Mouse (Mus musculus) C2C12 (cell line): Measurements from ENCODE around the gene Tcf19. TPM values are rescaled to one million over a fixed set of nuclear protein-coding genes. Genes with fewer than 3 reads are reported as not detected.

Source experiments
- H3K27me3 ChIP-seq: one replicate; pipeline ENCODE4 v1.6.1; 2011; ENCODE audit not compliant: control insufficient read depth, insufficient read depth, insufficient read length
- H3K36me3 ChIP-seq: one replicate; pipeline ENCODE4 v1.6.1; 2011; ENCODE audit not compliant: control insufficient read depth, insufficient read depth
- H3K4me3 ChIP-seq: one replicate; pipeline ENCODE4 v1.5.1; 2011; ENCODE audit warnings: mild to moderate bottlenecking, control low read depth; ENCODE audit not compliant: poor library complexity, insufficient read depth, severe bottlenecking
- H3K79me2 ChIP-seq: one replicate; pipeline ENCODE4 v1.6.1; 2011; ENCODE audit not compliant: control insufficient read depth, insufficient read depth
- H3K79me3 ChIP-seq: one replicate; pipeline ENCODE4 v1.6.1; 2011; ENCODE audit warnings: low read depth, control low read depth
- H3ac ChIP-seq: one replicate; pipeline ENCODE3; 2011; ENCODE audit warnings: low read depth; ENCODE audit not compliant: control insufficient read depth, insufficient read length
- CEBPB ChIP-seq: IDR thresholded peaks from one replicate; pipeline ENCODE4 v1.6.1; 2011; ENCODE audit warnings: low read depth, mild to moderate bottlenecking, control low read depth, moderate library complexity
- CTCF ChIP-seq: IDR thresholded peaks from one replicate; pipeline ENCODE4 v1.5.1; 2011; ENCODE audit not compliant: control insufficient read depth, insufficient read depth, insufficient read length
- FOSL1 ChIP-seq: IDR thresholded peaks from one replicate; pipeline ENCODE4 v1.8.0; 2011; ENCODE audit warnings: mild to moderate bottlenecking, low read length; ENCODE audit not compliant: poor library complexity, insufficient read depth, severe bottlenecking
- MAX ChIP-seq: IDR thresholded peaks from one replicate; pipeline ENCODE4 v1.6.1; 2011; ENCODE audit warnings: mild to moderate bottlenecking, control low read depth
- MYOD1 ChIP-seq: IDR thresholded peaks from one replicate; pipeline ENCODE4 v1.6.1; 2011; ENCODE audit warnings: low read depth; ENCODE audit not compliant: control insufficient read depth, insufficient read length
- MYOG ChIP-seq: IDR thresholded peaks from one replicate; pipeline ENCODE4 v1.6.1; 2011; ENCODE audit not compliant: control insufficient read depth, insufficient read length; ENCODE audit errors: extremely low read depth
- USF1 ChIP-seq: IDR thresholded peaks from one replicate; pipeline ENCODE4 v1.6.1; 2011; ENCODE audit warnings: low read depth, mild to moderate bottlenecking, control low read depth, moderate library complexity
- polyA plus RNA-seq: library from polyadenylated mRNA; unstranded; fragments of >200 nt; fragmentation: generic; extraction: Trizol; gene quantifications from one replicate; pipeline ENCODE4 v1.2.1, GENCODE M21; 2012; ENCODE audit warnings: missing spikeins

The Tcf19 gene
- polyA plus RNA-seq, 1 experiment, result 46.7 TPM

- no peaks in the 10 kb centered on the region for H3K79me3 ChIP-seq
- H3K4me3 ChIP-seq, result no peak overlapping the region
- H3K79me2 ChIP-seq, result no peaks in the 10 kb centered on the region
- H3K36me3 ChIP-seq, result no peaks in the 10 kb centered on the region
- no peaks in the 10 kb centered on the region for H3K27me3 ChIP-seq
- no peak overlapping the region for H3ac ChIP-seq
- no peak for TF ChIP-seq MAX
- no peak for TF ChIP-seq USF1
- no peak for TF ChIP-seq MYOD1
- no peak for TF ChIP-seq MYOG
- no peak for TF ChIP-seq CTCF
- TF ChIP-seq CEBPB, result no peak
Measured at GRCm38 (mm10) chr17:35539540-35539939, 22.9 kb upstream of the Tcf19 start.

- TF ChIP-seq CTCF (no peak), USF1 (no peak), MYOD1 (no peak), MAX (no peak), MYOG (no peak), CEBPB (no peak), FOSL1 (no peak)
- Histone ChIP-seq H3K79me3 (no peaks in the 10 kb centered on the region), H3K27me3 (no peaks in the 10 kb centered on the region)
Measured at GRCm38 (mm10) chr17:35538476-35538875, 21.9 kb upstream of the Tcf19 start.

GRCm38 (mm10) chr17:35537421-35537820, 20.8 kb upstream of the Tcf19 start:
- Histone ChIP-seq H3K4me3 (no peak overlapping the region), H3K27me3 (no peaks in the 10 kb centered on the region), H3K36me3 (no peaks in the 10 kb centered on the region), H3ac (no peak overlapping the region), H3K79me3 (no peaks in the 10 kb centered on the region), H3K79me2 (no peaks in the 10 kb centered on the region)
- no peak for TF ChIP-seq CTCF
- no peak for TF ChIP-seq CEBPB
- no peak for TF ChIP-seq MAX
- TF ChIP-seq FOSL1, result no peak
- no peak for TF ChIP-seq USF1
- TF ChIP-seq MYOG, result no peak
- no peak for TF ChIP-seq MYOD1

More at GRCm38 (mm10) chr17:35538476-35538875, 21.9 kb upstream of the Tcf19 start:
- Histone ChIP-seq H3K4me3 (no peak overlapping the region), H3ac (no peak overlapping the region), H3K79me2 (no peaks in the 10 kb centered on the region), H3K36me3 (no peaks in the 10 kb centered on the region)

GRCm38 (mm10) chr17:35534343-35534742, 17.7 kb upstream of the Tcf19 start:
- no peaks in the 10 kb centered on the region for H3K27me3 ChIP-seq
- no peaks in the 10 kb centered on the region for H3K79me3 ChIP-seq
- no peaks in the 10 kb centered on the region for H3K79me2 ChIP-seq
- H3ac ChIP-seq, result no peak overlapping the region
- no peak overlapping the region for H3K4me3 ChIP-seq
- H3K36me3 ChIP-seq, result peaks cover 4% of the 10 kb centered on the region
- TF ChIP-seq CTCF, result peak; percentile 66
- no peak for TF ChIP-seq CEBPB

GRCm38 (mm10) chr17:35532901-35533300, 16.3 kb upstream of the Tcf19 start, which contains the start of gene Psors1c2:
Gene Psors1c2, plus strand, starts transcription at chr17:35533201.
- no peak within 1 kb of the TSS for H3ac ChIP-seq
- peaks cover 4% of the 10 kb centered on the region for H3K36me3 ChIP-seq
- no peaks in the 10 kb centered on the region for H3K79me2 ChIP-seq
- H3K4me3 ChIP-seq, result no peak within 1 kb of the TSS
- no peaks in the 10 kb centered on the region for H3K27me3 ChIP-seq
- no peaks in the 10 kb centered on the region for H3K79me3 ChIP-seq
- TF ChIP-seq USF1 (no peak), MAX (no peak), MYOD1 (no peak), CTCF (no peak), FOSL1 (no peak), CEBPB (no peak), MYOG (no peak)

GRCm38 (mm10) chr17:35532360-35532759, 15.7 kb upstream of the Tcf19 start:
- no peak for TF ChIP-seq CTCF
- no peak for TF ChIP-seq MYOD1
- no peak for TF ChIP-seq MYOG
- TF ChIP-seq CEBPB, result no peak
- no peak for TF ChIP-seq MAX
- no peak for TF ChIP-seq FOSL1
- TF ChIP-seq USF1, result no peak
- Histone ChIP-seq H3K27me3 (no peaks in the 10 kb centered on the region), H3K79me3 (no peaks in the 10 kb centered on the region), H3K36me3 (peaks cover 4% of the 10 kb centered on the region), H3K4me3 (no peak overlapping the region), H3K79me2 (no peaks in the 10 kb centered on the region), H3ac (no peak overlapping the region)
